Mouse (Mus musculus) lung, adult 2 months (tissue): ENCODE measurements around the gene Cacna1c.

Experiments used
- CTCF ChIP-seq: fragments of 200-500 bp; IDR thresholded peaks from 2 replicates; pipeline ENCODE4 v1.5.1; 2011; ENCODE audit warnings: mild to moderate bottlenecking, low read length, control low read depth; ENCODE audit not compliant: insufficient read depth
- POLR2A ChIP-seq: fragments of 200-500 bp; IDR thresholded peaks from 2 replicates; pipeline ENCODE4 v1.6.1; 2011; ENCODE audit warnings: low read depth, mild to moderate bottlenecking, control low read depth, low read length, borderline replicate concordance; ENCODE audit errors: extremely low read depth

DNA sequence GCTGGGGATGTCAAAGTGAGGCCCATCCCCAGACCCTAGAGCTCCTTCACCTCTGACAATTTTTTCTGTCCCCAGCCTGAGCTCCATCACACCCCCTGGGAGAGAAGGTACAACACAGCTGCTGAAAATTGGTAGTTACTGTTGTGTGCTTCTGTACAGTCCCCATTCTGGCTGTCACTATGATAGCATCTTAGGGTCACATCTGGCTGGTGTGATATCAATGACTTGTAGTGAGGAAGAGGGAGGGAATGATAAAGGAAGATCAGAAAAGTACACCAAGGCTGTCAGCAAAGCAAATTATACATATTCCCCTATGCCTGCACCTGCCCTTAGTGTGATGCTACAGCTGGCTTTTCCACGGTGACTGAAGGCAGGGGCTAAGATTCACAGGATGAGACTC lies 446.9 kb downstream of the Cacna1c start:
- no peak for TF ChIP-seq CTCF
- no peak for TF ChIP-seq POLR2A
